Mouse (Mus musculus): ENCODE measurements at regions not wholly inside any gene's neighbourhood (a gene's known extent, or its start where the extent isn't known, plus 50 kb on each side); places are given as distances from the start of the nearest gene placed in this dataset.

- Histone ChIP-seq H3K36me3 (no peaks in the 10 kb centered on the region), H3K9me3 (replicated peaks) (no peaks in the 10 kb centered on the region), H3K27ac (replicated peaks) (no peak overlapping the region), H3K4me1 (no peaks in the 10 kb centered on the region), H3K27me3 (ENCODE audit: low read depth, poor library complexity, severe bottlenecking) (no peaks in the 10 kb centered on the region), H3K4me3 (no peak overlapping the region)
- DNase-seq (ENCODE audit: low spot score), result no peak
- 80% methylated on average over 5 of the region's 5 CpGs for WGBS
Measured at GRCm38 (mm10) chr15:62422995-62423394, 1422.0 kb downstream of the Gsdmc2 start.

- H3K9me3 ChIP-seq (replicated peaks), result no peaks in the 10 kb centered on the region
- H3K27ac ChIP-seq (replicated peaks), result no peak overlapping the region
- no peaks in the 10 kb centered on the region for H3K4me1 ChIP-seq
- H3K27me3 ChIP-seq (ENCODE audit: low read depth, poor library complexity, severe bottlenecking), result no peaks in the 10 kb centered on the region
- DNase-seq (ENCODE audit: low spot score), result no peak
- no peaks in the 10 kb centered on the region for H3K36me3 ChIP-seq
- WGBS, result 91% methylated on average over 7 of the region's 7 CpGs
- no peak overlapping the region for H3K4me3 ChIP-seq
Measured at GRCm38 (mm10) chr15:62421073-62421851, 1423.7 kb downstream of the Gsdmc2 start.

- Histone ChIP-seq H3K9me3 (replicated peaks) (no peaks in the 10 kb centered on the region), H3K36me3 (no peaks in the 10 kb centered on the region), H3K27me3 (ENCODE audit: low read depth, poor library complexity, severe bottlenecking) (no peaks in the 10 kb centered on the region), H3K4me3 (no peak overlapping the region), H3K27ac (replicated peaks) (no peak overlapping the region), H3K4me1 (no peaks in the 10 kb centered on the region)
- DNase-seq (ENCODE audit: low spot score), result no peak
Measured at GRCm38 (mm10) chr15:62416691-62417090, 1428.3 kb downstream of the Gsdmc2 start.

- H3K27ac ChIP-seq (replicated peaks), result no peak overlapping the region
- H3K36me3 ChIP-seq, result no peaks in the 10 kb centered on the region
- WGBS, result 95% methylated on average over 2 of the region's 2 CpGs
- H3K27me3 ChIP-seq (ENCODE audit: low read depth, poor library complexity, severe bottlenecking), result no peaks in the 10 kb centered on the region
- H3K4me1 ChIP-seq, result no peaks in the 10 kb centered on the region
- no peak for DNase-seq (ENCODE audit: low spot score)
- H3K9me3 ChIP-seq (replicated peaks), result no peaks in the 10 kb centered on the region
- no peak overlapping the region for H3K4me3 ChIP-seq
Measured at GRCm38 (mm10) chr15:62413694-62414093, 1431.3 kb downstream of the Gsdmc2 start.

GRCm38 (mm10) chr15:62402142-62402541, 1442.8 kb downstream of the Gsdmc2 start:
- no peak overlapping the region for H3K27ac ChIP-seq (replicated peaks)
- no peak for DNase-seq (ENCODE audit: low spot score)
- WGBS, result 88% methylated on average over 5 of the region's 5 CpGs
- no peaks in the 10 kb centered on the region for H3K27me3 ChIP-seq (ENCODE audit: low read depth, poor library complexity, severe bottlenecking)
- H3K4me1 ChIP-seq, result no peaks in the 10 kb centered on the region
- no peaks in the 10 kb centered on the region for H3K9me3 ChIP-seq (replicated peaks)
- no peaks in the 10 kb centered on the region for H3K36me3 ChIP-seq
- H3K4me3 ChIP-seq, result no peak overlapping the region

- H3K4me1 ChIP-seq, result no peaks in the 10 kb centered on the region
- H3K27me3 ChIP-seq (ENCODE audit: low read depth, poor library complexity, severe bottlenecking), result no peaks in the 10 kb centered on the region
- DNase-seq (ENCODE audit: low spot score), result no peak
- no peaks in the 10 kb centered on the region for H3K9me3 ChIP-seq (replicated peaks)
- H3K36me3 ChIP-seq, result no peaks in the 10 kb centered on the region
- 69% methylated on average over 4 of the region's 4 CpGs for WGBS
- no peak overlapping the region for H3K4me3 ChIP-seq
- no peak overlapping the region for H3K27ac ChIP-seq (replicated peaks)
Measured at GRCm38 (mm10) chr15:62400984-62401609, 1443.9 kb downstream of the Gsdmc2 start.

GRCm38 (mm10) chr15:62399381-62399780, 1445.6 kb downstream of the Gsdmc2 start:
- Histone ChIP-seq H3K36me3 (no peaks in the 10 kb centered on the region), H3K27ac (replicated peaks) (no peak overlapping the region), H3K4me3 (no peak overlapping the region), H3K9me3 (replicated peaks) (no peaks in the 10 kb centered on the region), H3K4me1 (no peaks in the 10 kb centered on the region), H3K27me3 (ENCODE audit: low read depth, poor library complexity, severe bottlenecking) (no peaks in the 10 kb centered on the region)
- no peak for DNase-seq (ENCODE audit: low spot score)
- 75% methylated on average over 1 of the region's 1 CpGs for WGBS

GRCm38 (mm10) chr15:62397009-62397408, 1448.0 kb downstream of the Gsdmc2 start:
- no peaks in the 10 kb centered on the region for H3K36me3 ChIP-seq
- H3K27me3 ChIP-seq (ENCODE audit: low read depth, poor library complexity, severe bottlenecking), result no peaks in the 10 kb centered on the region
- H3K4me3 ChIP-seq, result no peak overlapping the region
- H3K4me1 ChIP-seq, result no peaks in the 10 kb centered on the region
- H3K9me3 ChIP-seq (replicated peaks), result no peaks in the 10 kb centered on the region
- H3K27ac ChIP-seq (replicated peaks), result no peak overlapping the region
- 82% methylated on average over 7 of the region's 7 CpGs for WGBS
- DNase-seq (ENCODE audit: low spot score), result no peak

GRCm38 (mm10) chr15:62395377-62395776, 1449.6 kb downstream of the Gsdmc2 start:
- no peaks in the 10 kb centered on the region for H3K4me1 ChIP-seq
- DNase-seq (ENCODE audit: low spot score), result no peak
- H3K9me3 ChIP-seq (replicated peaks), result no peaks in the 10 kb centered on the region
- no peak overlapping the region for H3K27ac ChIP-seq (replicated peaks)
- WGBS, result 94% methylated on average over 2 of the region's 2 CpGs
- H3K36me3 ChIP-seq, result no peaks in the 10 kb centered on the region
- no peaks in the 10 kb centered on the region for H3K27me3 ChIP-seq (ENCODE audit: low read depth, poor library complexity, severe bottlenecking)
- H3K4me3 ChIP-seq, result no peak overlapping the region

GRCm38 (mm10) chr15:62393416-62393815, 1451.6 kb downstream of the Gsdmc2 start:
- Histone ChIP-seq H3K27ac (replicated peaks) (no peak overlapping the region), H3K36me3 (no peaks in the 10 kb centered on the region), H3K4me1 (no peaks in the 10 kb centered on the region), H3K9me3 (replicated peaks) (no peaks in the 10 kb centered on the region), H3K4me3 (no peak overlapping the region), H3K27me3 (ENCODE audit: low read depth, poor library complexity, severe bottlenecking) (no peaks in the 10 kb centered on the region)
- DNase-seq (ENCODE audit: low spot score), result no peak
- 82% methylated on average over 3 of the region's 3 CpGs for WGBS

- H3K27ac ChIP-seq (replicated peaks), result no peak overlapping the region
- no peak overlapping the region for H3K4me3 ChIP-seq
- H3K4me1 ChIP-seq, result no peaks in the 10 kb centered on the region
- WGBS, result 63% methylated on average over 1 of the region's 1 CpGs
- DNase-seq (ENCODE audit: low spot score), result no peak
- no peaks in the 10 kb centered on the region for H3K9me3 ChIP-seq (replicated peaks)
- no peaks in the 10 kb centered on the region for H3K27me3 ChIP-seq (ENCODE audit: low read depth, poor library complexity, severe bottlenecking)
- no peaks in the 10 kb centered on the region for H3K36me3 ChIP-seq
Measured at GRCm38 (mm10) chr15:62392839-62393238, 1452.1 kb downstream of the Gsdmc2 start.

GRCm38 (mm10) chr15:62392381-62392780, 1452.6 kb downstream of the Gsdmc2 start:
- no peaks in the 10 kb centered on the region for H3K27me3 ChIP-seq (ENCODE audit: low read depth, poor library complexity, severe bottlenecking)
- no peak for DNase-seq (ENCODE audit: low spot score)
- no peaks in the 10 kb centered on the region for H3K9me3 ChIP-seq (replicated peaks)
- H3K4me1 ChIP-seq, result no peaks in the 10 kb centered on the region
- no peaks in the 10 kb centered on the region for H3K36me3 ChIP-seq
- 80% methylated on average over 3 of the region's 3 CpGs for WGBS
- no peak overlapping the region for H3K27ac ChIP-seq (replicated peaks)
- H3K4me3 ChIP-seq, result no peak overlapping the region

- Histone ChIP-seq H3K4me3 (no peak overlapping the region), H3K4me1 (no peaks in the 10 kb centered on the region), H3K36me3 (no peaks in the 10 kb centered on the region), H3K27me3 (ENCODE audit: low read depth, poor library complexity, severe bottlenecking) (no peaks in the 10 kb centered on the region), H3K9me3 (replicated peaks) (no peaks in the 10 kb centered on the region), H3K27ac (replicated peaks) (no peak overlapping the region)
- 94% methylated on average over 3 of the region's 3 CpGs for WGBS
- DNase-seq (ENCODE audit: low spot score), result no peak
Measured at GRCm38 (mm10) chr15:62389431-62390105, 1455.4 kb downstream of the Gsdmc2 start.

All from midbrain, embryonic 10.5 days (tissue).